Mouse (Mus musculus) left cerebral cortex, postnatal 25 days (tissue): ENCODE results near the gene Pate3. TPM values are rescaled to one million over a fixed set of nuclear protein-coding genes. Genes with fewer than 3 reads are reported as not detected.
"Not testable (repeated sequence)": the region's sequence is repeated elsewhere in the genome, so short reads cannot be mapped to it uniquely, and the experiment has no call there.

Experiments used
- DNase-seq, 2 experiments: peaks; one replicate each; pipeline ENCODE4 v3.0.0; 2022; ENCODE audit warnings: low spot score in 2 of 2, mixed read lengths in 1 of 2
- intact Hi-C: fragments of 180-260 bp; cut with DNase I; formaldehyde crosslinking; loops from one replicate; pipeline ENCODE4 v1.15.1; 2025
- total RNA-seq, 2 experiments: library from RNA; stranded (reverse); gene quantifications; 2 replicates each; pipeline ENCODE4 v1.2.3; 2021

Pate3 gene
- not detected for total RNA-seq

GRCm38 (mm10) chr9:35648102-35648501 is at the start of gene Pate3:
Gene Pate3 (minus strand): TSS chr9:35648202.
- DNase-seq, result no peak
- intact Hi-C loops, result no loop called here

- DNase-seq, result no peak
- intact Hi-C loops, result no loop called here
Measured at GRCm38 (mm10) chr9:35691924-35692323, 43.9 kb upstream of the Pate3 start.

- peak in 1 of 2 experiments; percentile 37 for DNase-seq
- intact Hi-C loops, result no loop called here
Measured at GRCm38 (mm10) chr9:35687013-35687412, 39.0 kb upstream of the Pate3 start, which contains the start of gene Pate1. Gene Pate1 (minus strand): TSS chr9:35687390.

- DNase-seq, result no peak
- intact Hi-C loops, result no loop called here
Measured at GRCm38 (mm10) chr9:35673557-35673956, 25.6 kb upstream of the Pate3 start.

GRCm38 (mm10) chr9:35632981-35633380 is 15.0 kb downstream of the Pate3 start:
- no peak for DNase-seq
- intact Hi-C loops, result no loop called here

- intact Hi-C loops, DNase-seq: not testable (repeated sequence)
Measured at GRCm38 (mm10) chr9:35616784-35617183, 31.2 kb downstream of the Pate3 start.

- intact Hi-C loops, result no loop called here
Measured at GRCm38 (mm10) chr9:35614005-35614404, 34.0 kb downstream of the Pate3 start.

GRCm38 (mm10) chr9:35611841-35612240 is 36.2 kb downstream of the Pate3 start, which contains the start of gene Pate4:
Gene Pate4 (minus strand): TSS chr9:35611941.
- no peak for DNase-seq
- intact Hi-C loops, result no loop called here

More at GRCm38 (mm10) chr9:35614005-35614404, 34.0 kb downstream of the Pate3 start:
- DNase-seq, result no peak

GRCm38 (mm10) chr9:35607647-35608405 is 40.2 kb downstream of the Pate3 start:
- intact Hi-C loops, result no loop called here
- DNase-seq, result peak in 1 of 2 experiments; percentile 46

Other genes with a start within 250 kb of the Pate3 start
- gene Cdon, start 227.1 kb downstream of the Pate3 start, total RNA-seq, result 1 to 10 TPM; 7.4 to 7.7 TPM
- not detected for gene Gm1113, start 129.9 kb downstream of the Pate3 start, total RNA-seq
- gene Ddx25, start 89.7 kb downstream of the Pate3 start, total RNA-seq, result 10 to 100 TPM; 14.1 to 14.6 TPM
- gene Pus3, start 89.6 kb downstream of the Pate3 start, total RNA-seq, result 10 to 100 TPM; 12.5 to 13.3 TPM
- gene Pate2, start 77.9 kb downstream of the Pate3 start, total RNA-seq, result under 1 TPM; 0.55 to 0.87 TPM
- 1 to 10 TPM; 7.8 to 7.9 TPM for gene Hyls1, start 77.8 kb downstream of the Pate3 start, total RNA-seq
- not detected for gene Pate4, start 36.3 kb downstream of the Pate3 start, total RNA-seq
- gene Pate1, start 39.2 kb upstream of the Pate3 start, total RNA-seq, result not detected
- not detected for gene Gm17677, start 92.8 kb upstream of the Pate3 start, total RNA-seq
- gene Gm17727, start 129.9 kb upstream of the Pate3 start, total RNA-seq, result not detected
- not detected for gene Gm27235, start 141.9 kb upstream of the Pate3 start, total RNA-seq
- gene D730048I06Rik, start 141.9 kb upstream of the Pate3 start, total RNA-seq, result not detected
- gene 9230110F15Rik, start 195.9 kb upstream of the Pate3 start, total RNA-seq, result not detected